Mouse (Mus musculus): ENCODE measurements around the gene Oxtr. TPM values are rescaled to one million over a fixed set of nuclear protein-coding genes. Genes with fewer than 3 reads are reported as not detected.

Gene Oxtr
- polyA plus RNA-seq (2014; fragmentation: Nextera tagmentation; extraction: Ambion mirVana), result 0.35 and 0.47 TPM in 2 replicates

GRCm38 (mm10) chr6:112489910-112490559 is at the start of gene Oxtr:
Gene Oxtr, minus strand, starts transcription at chr6:112489943.
- peaks cover 6 to 19% of the 10 kb centered on the region in 2 experiments for H3K4me1 ChIP-seq (ENCODE audit: control insufficient read depth in 2 of 2, insufficient read depth in 2 of 2, low read length in 2 of 2)
- no peak within 1 kb of the TSS for H3K27ac ChIP-seq (replicated peaks in 1 of 2; ENCODE audit: control insufficient read depth in 1 of 2, insufficient read depth in 1 of 2, low read depth in 2 of 2, low read length in 2 of 2)
- H3K4me2 ChIP-seq (ENCODE audit: low read length), result peak within 1 kb of the TSS; percentile 81
- peak within 1 kb of the TSS; percentile 39 to 45 for H3K4me3 ChIP-seq (ENCODE audit: control insufficient read depth in 1 of 2, insufficient read depth in 1 of 2, low read depth in 1 of 2, low read length in 2 of 2)
- peaks cover 64% of the 10 kb centered on the region for H3K27me3 ChIP-seq (ENCODE audit: control insufficient read depth, insufficient read depth, low read length)
- no peaks in the 10 kb centered on the region for H3K9me3 ChIP-seq (ENCODE audit: control insufficient read depth, low read length)
- WGBS, result 7% methylated on average over 24 of the region's 24 CpGs
- peak within 1 kb of the TSS; percentile 45; the same call in 1 of the 2 replicates for H3K9ac ChIP-seq (ENCODE audit: low read length)
- no peaks in the 10 kb centered on the region for H3K36me3 ChIP-seq (ENCODE audit: control insufficient read depth, insufficient read depth, low read length)
- ATAC-seq (ENCODE audit: insufficient number of reproducible peaks, insufficient read depth, low FRiP score, low read depth), result no peak

- Histone ChIP-seq H3K27me3 (ENCODE audit: control insufficient read depth, insufficient read depth, low read length) (no peaks in the 10 kb centered on the region), H3K36me3 (ENCODE audit: control insufficient read depth, insufficient read depth, low read length) (no peaks in the 10 kb centered on the region), H3K4me3 (ENCODE audit: control insufficient read depth in 1 of 2, insufficient read depth in 1 of 2, low read depth in 1 of 2, low read length in 2 of 2) (no peak overlapping the region), H3K4me1 (ENCODE audit: control insufficient read depth in 2 of 2, insufficient read depth in 2 of 2, low read length in 2 of 2) (no peaks in the 10 kb centered on the region), H3K9me3 (ENCODE audit: control insufficient read depth, low read length) (peaks cover under 1% of the 10 kb centered on the region; the same call in 1 of the 2 replicates), H3K27ac (replicated peaks in 1 of 2; ENCODE audit: control insufficient read depth in 1 of 2, insufficient read depth in 1 of 2, low read depth in 2 of 2, low read length in 2 of 2) (no peak overlapping the region), H3K4me2 (ENCODE audit: low read length) (no peak overlapping the region), H3K9ac (ENCODE audit: low read length) (no peak overlapping the region)
- WGBS, result 68% methylated on average over 5 of the region's 5 CpGs
- no peak for ATAC-seq (ENCODE audit: insufficient number of reproducible peaks, insufficient read depth, low FRiP score, low read depth)
Measured at GRCm38 (mm10) chr6:112525434-112525833, 35.7 kb upstream of the Oxtr start.

- no peaks in the 10 kb centered on the region for H3K36me3 ChIP-seq (ENCODE audit: control insufficient read depth, insufficient read depth, low read length)
- no peaks in the 10 kb centered on the region for H3K9me3 ChIP-seq (ENCODE audit: control insufficient read depth, low read length)
- H3K9ac ChIP-seq (ENCODE audit: low read length), result no peak overlapping the region
- no peak overlapping the region for H3K27ac ChIP-seq (replicated peaks in 1 of 2; ENCODE audit: control insufficient read depth in 1 of 2, insufficient read depth in 1 of 2, low read depth in 2 of 2, low read length in 2 of 2)
- no peak overlapping the region for H3K4me2 ChIP-seq (ENCODE audit: low read length)
- 70% methylated on average over 10 of the region's 10 CpGs for WGBS
- H3K27me3 ChIP-seq (ENCODE audit: control insufficient read depth, insufficient read depth, low read length), result no peaks in the 10 kb centered on the region
- no peaks in the 10 kb centered on the region for H3K4me1 ChIP-seq (ENCODE audit: control insufficient read depth in 2 of 2, insufficient read depth in 2 of 2, low read length in 2 of 2)
- no peak for ATAC-seq (ENCODE audit: insufficient number of reproducible peaks, insufficient read depth, low FRiP score, low read depth)
- no peak overlapping the region for H3K4me3 ChIP-seq (ENCODE audit: control insufficient read depth in 1 of 2, insufficient read depth in 1 of 2, low read depth in 1 of 2, low read length in 2 of 2)
Measured at GRCm38 (mm10) chr6:112524459-112524858, 34.7 kb upstream of the Oxtr start.

- H3K9me3 ChIP-seq (ENCODE audit: control insufficient read depth, low read length), result no peaks in the 10 kb centered on the region
- no peak overlapping the region for H3K4me2 ChIP-seq (ENCODE audit: low read length)
- H3K27ac ChIP-seq (replicated peaks in 1 of 2; ENCODE audit: control insufficient read depth in 1 of 2, insufficient read depth in 1 of 2, low read depth in 2 of 2, low read length in 2 of 2), result no peak overlapping the region
- no peak overlapping the region for H3K9ac ChIP-seq (ENCODE audit: low read length)
- H3K27me3 ChIP-seq (ENCODE audit: control insufficient read depth, insufficient read depth, low read length), result peaks cover 5% of the 10 kb centered on the region; the same call in 1 of the 2 replicates
- WGBS, result 65% methylated on average over 3 of the region's 3 CpGs
- H3K4me1 ChIP-seq (ENCODE audit: control insufficient read depth in 2 of 2, insufficient read depth in 2 of 2, low read length in 2 of 2), result no peaks in the 10 kb centered on the region
- no peak overlapping the region for H3K4me3 ChIP-seq (ENCODE audit: control insufficient read depth in 1 of 2, insufficient read depth in 1 of 2, low read depth in 1 of 2, low read length in 2 of 2)
- no peaks in the 10 kb centered on the region for H3K36me3 ChIP-seq (ENCODE audit: control insufficient read depth, insufficient read depth, low read length)
- no peak for ATAC-seq (ENCODE audit: insufficient number of reproducible peaks, insufficient read depth, low FRiP score, low read depth)
Measured at GRCm38 (mm10) chr6:112517991-112518390, 28.2 kb upstream of the Oxtr start.

- Histone ChIP-seq H3K27me3 (ENCODE audit: control insufficient read depth, insufficient read depth, low read length) (peaks cover 5% of the 10 kb centered on the region; the same call in 1 of the 2 replicates), H3K4me1 (ENCODE audit: control insufficient read depth in 2 of 2, insufficient read depth in 2 of 2, low read length in 2 of 2) (no peaks in the 10 kb centered on the region), H3K4me3 (ENCODE audit: control insufficient read depth in 1 of 2, insufficient read depth in 1 of 2, low read depth in 1 of 2, low read length in 2 of 2) (no peak overlapping the region), H3K36me3 (ENCODE audit: control insufficient read depth, insufficient read depth, low read length) (no peaks in the 10 kb centered on the region), H3K9ac (ENCODE audit: low read length) (no peak overlapping the region), H3K4me2 (ENCODE audit: low read length) (no peak overlapping the region), H3K27ac (replicated peaks in 1 of 2; ENCODE audit: control insufficient read depth in 1 of 2, insufficient read depth in 1 of 2, low read depth in 2 of 2, low read length in 2 of 2) (no peak overlapping the region), H3K9me3 (ENCODE audit: control insufficient read depth, low read length) (no peaks in the 10 kb centered on the region)
- no peak for ATAC-seq (ENCODE audit: insufficient number of reproducible peaks, insufficient read depth, low FRiP score, low read depth)
- WGBS, result 68% methylated on average over 3 of the region's 3 CpGs
Measured at GRCm38 (mm10) chr6:112517572-112517971, 27.8 kb upstream of the Oxtr start.

DNA sequence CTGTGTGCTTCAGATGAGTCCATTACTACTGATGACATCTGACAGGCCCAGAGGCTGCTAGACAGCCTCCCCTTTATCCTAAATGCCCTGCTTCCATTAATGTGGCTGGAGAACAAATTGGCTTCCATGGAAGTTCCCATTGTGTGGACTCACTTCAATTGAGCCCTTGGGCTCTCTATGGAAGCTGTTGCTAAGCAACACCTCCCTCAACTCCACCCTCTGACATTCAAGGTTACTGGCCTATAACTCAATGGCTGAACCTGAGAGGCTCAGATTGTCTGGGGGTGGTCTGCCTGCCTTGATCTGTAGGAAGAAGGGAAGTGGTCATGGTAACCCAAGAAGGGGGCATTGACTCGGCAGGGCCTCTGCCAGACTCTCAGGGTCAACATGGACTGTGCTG is 26.8 kb upstream of the Oxtr start:
- Histone ChIP-seq H3K4me1 (ENCODE audit: control insufficient read depth in 2 of 2, insufficient read depth in 2 of 2, low read length in 2 of 2) (no peaks in the 10 kb centered on the region), H3K9ac (ENCODE audit: low read length) (no peak overlapping the region), H3K9me3 (ENCODE audit: control insufficient read depth, low read length) (no peaks in the 10 kb centered on the region), H3K36me3 (ENCODE audit: control insufficient read depth, insufficient read depth, low read length) (no peaks in the 10 kb centered on the region), H3K27ac (replicated peaks in 1 of 2; ENCODE audit: control insufficient read depth in 1 of 2, insufficient read depth in 1 of 2, low read depth in 2 of 2, low read length in 2 of 2) (no peak overlapping the region), H3K4me2 (ENCODE audit: low read length) (no peak overlapping the region), H3K27me3 (ENCODE audit: control insufficient read depth, insufficient read depth, low read length) (peaks cover 5% of the 10 kb centered on the region; the same call in 1 of the 2 replicates), H3K4me3 (ENCODE audit: control insufficient read depth in 1 of 2, insufficient read depth in 1 of 2, low read depth in 1 of 2, low read length in 2 of 2) (no peak overlapping the region)
- 64% methylated on average over 1 of the region's 1 CpGs for WGBS
- ATAC-seq (ENCODE audit: insufficient number of reproducible peaks, insufficient read depth, low FRiP score, low read depth), result no peak

- Histone ChIP-seq H3K4me2 (ENCODE audit: low read length) (no peak overlapping the region), H3K4me3 (ENCODE audit: control insufficient read depth in 1 of 2, insufficient read depth in 1 of 2, low read depth in 1 of 2, low read length in 2 of 2) (no peak overlapping the region), H3K36me3 (ENCODE audit: control insufficient read depth, insufficient read depth, low read length) (no peaks in the 10 kb centered on the region), H3K9ac (ENCODE audit: low read length) (no peak overlapping the region), H3K4me1 (ENCODE audit: control insufficient read depth in 2 of 2, insufficient read depth in 2 of 2, low read length in 2 of 2) (peaks cover 0 to 2% of the 10 kb centered on the region in 2 experiments; a peak in 1 of 4 replicates), H3K27me3 (ENCODE audit: control insufficient read depth, insufficient read depth, low read length) (peaks cover 7% of the 10 kb centered on the region), H3K9me3 (ENCODE audit: control insufficient read depth, low read length) (no peaks in the 10 kb centered on the region), H3K27ac (replicated peaks in 1 of 2; ENCODE audit: control insufficient read depth in 1 of 2, insufficient read depth in 1 of 2, low read depth in 2 of 2, low read length in 2 of 2) (no peak overlapping the region)
- no peak for ATAC-seq (ENCODE audit: insufficient number of reproducible peaks, insufficient read depth, low FRiP score, low read depth)
- WGBS, result 84% methylated on average over 6 of the region's 6 CpGs
Measured at GRCm38 (mm10) chr6:112514591-112514990, 24.8 kb upstream of the Oxtr start.

DNA sequence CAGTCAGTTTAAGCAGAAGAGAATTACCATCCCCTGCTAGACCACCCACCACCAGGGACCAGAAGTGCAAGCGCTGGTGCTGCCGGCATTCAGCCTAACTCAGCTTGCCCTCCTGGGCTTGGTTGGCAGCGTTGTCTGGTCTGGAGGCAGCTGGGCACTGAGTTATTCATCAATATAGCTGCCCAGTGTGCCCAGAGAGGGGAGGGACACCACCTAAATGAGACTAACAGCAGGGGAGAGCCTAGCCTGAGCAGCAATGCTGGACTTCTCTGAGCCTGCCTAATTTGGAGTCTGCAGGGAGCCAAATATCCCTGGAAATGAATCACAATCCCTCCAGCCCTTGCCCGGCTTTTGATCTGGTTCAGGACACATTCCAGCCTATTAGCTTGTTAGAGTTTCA is 20.6 kb upstream of the Oxtr start:
- H3K27me3 ChIP-seq (ENCODE audit: control insufficient read depth, insufficient read depth, low read length), result peaks cover 11% of the 10 kb centered on the region
- no peak overlapping the region for H3K27ac ChIP-seq (replicated peaks in 1 of 2; ENCODE audit: control insufficient read depth in 1 of 2, insufficient read depth in 1 of 2, low read depth in 2 of 2, low read length in 2 of 2)
- no peaks in the 10 kb centered on the region for H3K36me3 ChIP-seq (ENCODE audit: control insufficient read depth, insufficient read depth, low read length)
- no peaks in the 10 kb centered on the region for H3K9me3 ChIP-seq (ENCODE audit: control insufficient read depth, low read length)
- peaks cover 5 to 6% of the 10 kb centered on the region in 2 experiments; a peak in 3 of 4 replicates for H3K4me1 ChIP-seq (ENCODE audit: control insufficient read depth in 2 of 2, insufficient read depth in 2 of 2, low read length in 2 of 2)
- no peak overlapping the region for H3K4me3 ChIP-seq (ENCODE audit: control insufficient read depth in 1 of 2, insufficient read depth in 1 of 2, low read depth in 1 of 2, low read length in 2 of 2)
- 40% methylated on average over 4 of the region's 4 CpGs for WGBS
- H3K4me2 ChIP-seq (ENCODE audit: low read length), result no peak overlapping the region
- no peak for ATAC-seq (ENCODE audit: insufficient number of reproducible peaks, insufficient read depth, low FRiP score, low read depth)
- no peak overlapping the region for H3K9ac ChIP-seq (ENCODE audit: low read length)

Measured in heart, embryonic 14.5 days (tissue).